Mouse (Mus musculus) left cerebral cortex, adult 18-20 months (tissue): ENCODE measurements around the gene Kif1b. TPM values are rescaled to one million over a fixed set of nuclear protein-coding genes. Genes with fewer than 3 reads are reported as not detected.
A peak's percentile ranks its signal among the peaks of the same experiment; 100 is the strongest.

Experiments
- DNase-seq, 2 experiments: peaks; one replicate each; pipeline ENCODE4 v3.0.0; 2021 to 2022; ENCODE audit warnings: low spot score in 2 of 2, mixed read lengths in 1 of 2
- total RNA-seq, 2 experiments: library from RNA; stranded (reverse); gene quantifications; 2 replicates each; pipeline ENCODE4 v1.2.3; 2021

The Kif1b gene
- total RNA-seq, 2 experiments from 2014 or later, result 429 to 451 TPM

DNA sequence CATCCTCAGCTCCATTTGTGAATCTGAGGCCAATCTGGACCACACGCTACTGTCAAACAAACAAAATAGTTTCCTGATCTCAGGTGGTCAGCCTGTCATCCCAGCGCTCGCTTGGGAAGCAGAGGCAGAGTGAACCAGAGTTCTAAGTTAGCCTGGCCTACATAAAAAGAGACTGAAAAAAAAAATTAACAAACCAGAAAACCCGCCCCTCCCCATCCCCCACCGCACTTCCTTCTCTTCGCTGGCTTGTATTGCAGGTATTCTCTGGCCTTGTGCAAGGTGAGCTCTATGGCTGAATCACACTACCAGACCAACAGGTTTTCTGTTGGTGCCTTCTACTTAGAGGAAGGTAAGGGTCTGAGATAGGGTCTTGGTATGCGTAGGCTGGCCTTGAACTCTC is 160.0 kb downstream of the Kif1b start:
- DNase-seq, result no peak

GRCm38 (mm10) chr4:149145151-149145550 is 162.3 kb downstream of the Kif1b start:
- no peak for DNase-seq

GRCm38 (mm10) chr4:149144459-149144858 is 163.0 kb downstream of the Kif1b start:
- DNase-seq, result peak; percentile 83

- DNase-seq, result no peak
Measured at GRCm38 (mm10) chr4:149143594-149143993, 163.9 kb downstream of the Kif1b start.

GRCm38 (mm10) chr4:149138515-149138914 is 169.0 kb downstream of the Kif1b start:
- no peak for DNase-seq

DNA sequence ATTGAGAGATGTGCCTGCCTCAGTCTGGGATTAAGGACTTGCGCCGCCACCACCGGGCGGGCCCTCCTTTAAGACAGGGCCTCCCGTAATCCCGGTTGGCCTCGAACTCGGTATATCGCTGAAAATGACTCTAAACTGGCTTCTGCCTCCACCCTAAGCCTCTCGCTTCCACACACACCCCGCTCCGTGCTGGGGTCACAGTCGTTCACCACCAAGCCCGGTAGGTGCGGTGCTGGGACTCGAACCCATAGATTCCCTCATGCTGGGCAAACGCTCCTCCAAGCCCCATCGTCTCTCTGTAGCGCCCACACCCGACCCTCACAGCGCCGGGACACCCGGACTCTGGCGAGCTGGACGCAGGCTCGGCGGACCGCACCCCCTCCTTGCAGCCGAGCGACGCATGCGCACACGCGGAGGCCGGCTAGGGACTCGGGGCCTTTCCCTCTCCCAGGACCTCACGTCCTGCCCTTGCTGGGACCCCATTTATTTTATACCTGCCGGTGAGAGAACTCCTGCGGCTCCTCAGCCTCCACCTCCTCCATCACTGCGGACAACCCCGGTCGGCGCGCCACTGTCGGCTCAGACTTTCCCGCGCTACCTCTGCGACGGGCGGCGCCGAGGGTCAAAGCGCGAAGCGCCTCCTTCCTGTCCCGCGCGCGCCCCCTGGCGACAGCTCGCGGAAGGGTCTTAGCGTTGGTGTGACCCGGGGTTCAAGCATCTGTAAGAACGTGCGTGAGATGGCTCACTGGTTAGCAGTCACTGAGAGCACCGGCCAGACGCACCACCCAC is 170.3 kb downstream of the Kif1b start, which contains the start of gene Cenps:
Cenps (minus strand) TSS at position 648 of the 789 bp plus-strand sequence.
- DNase-seq, result peak; percentile 90 to 94

GRCm38 (mm10) chr4:149136116-149136850 is 171.2 kb downstream of the Kif1b start:
- DNase-seq, result no peak

DNA sequence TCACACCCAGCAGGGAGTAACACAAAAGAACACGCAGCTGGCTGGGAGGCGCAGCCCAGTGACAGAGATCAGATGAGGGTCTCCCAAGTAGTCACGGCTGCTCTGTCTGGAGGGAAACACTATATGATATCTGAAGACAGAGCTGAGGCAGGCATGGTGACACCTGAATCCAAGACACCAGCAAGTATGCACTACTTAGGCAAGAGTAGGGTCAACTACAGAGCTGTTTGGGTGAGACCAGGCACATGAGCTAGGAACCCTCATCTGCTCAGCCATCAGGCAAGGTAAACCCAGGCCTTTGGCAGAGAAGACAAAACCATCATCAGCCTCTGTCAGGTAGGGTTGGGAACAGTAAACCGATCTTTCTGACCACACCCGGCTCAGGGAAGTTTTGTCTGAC is 174.1 kb downstream of the Kif1b start:
- DNase-seq, result no peak

GRCm38 (mm10) chr4:149131789-149132565 is 175.5 kb downstream of the Kif1b start:
- DNase-seq, result no peak

DNA sequence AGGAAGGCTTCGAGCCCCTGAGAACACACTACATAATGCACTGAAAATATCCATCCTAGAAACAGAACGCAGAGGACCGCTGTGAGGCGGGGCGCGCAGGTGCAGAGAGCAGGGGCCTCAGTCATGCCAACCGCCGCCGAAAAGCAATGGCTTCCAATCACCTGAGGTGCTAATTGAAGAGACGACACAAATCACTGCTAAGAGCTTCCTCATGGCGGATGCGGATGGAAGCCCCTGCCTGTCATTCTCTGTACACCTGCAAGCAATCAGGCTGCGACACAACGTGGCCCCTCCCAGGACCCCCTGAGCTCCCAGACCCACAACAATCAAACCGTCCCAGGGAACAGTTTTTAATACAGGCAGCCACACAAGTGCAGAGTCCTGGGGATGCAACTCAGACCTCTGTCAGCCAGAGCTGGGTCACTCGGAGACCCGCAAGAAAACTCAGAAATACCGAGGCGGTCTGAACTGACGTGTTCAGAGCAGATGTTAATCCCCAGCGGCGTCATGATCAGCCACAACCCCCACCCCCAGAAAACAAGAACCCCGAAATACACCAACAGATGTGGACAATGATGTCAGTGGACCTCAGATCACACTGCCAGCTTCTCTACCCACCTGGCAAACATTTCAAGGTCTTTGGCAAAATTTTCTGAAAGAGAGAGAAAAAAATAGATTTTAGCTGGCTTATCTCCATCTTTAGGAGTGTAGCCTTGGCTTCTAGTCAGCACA is 176.3 kb downstream of the Kif1b start:
- DNase-seq, result no peak

- peak in 1 of 2 experiments; percentile 32 for DNase-seq
Measured at GRCm38 (mm10) chr4:149128467-149128866, 179.0 kb downstream of the Kif1b start.

- DNase-seq, result no peak
Measured at GRCm38 (mm10) chr4:149126663-149127062, 180.8 kb downstream of the Kif1b start, which contains the start of gene Cort. TSS of gene Cort (minus strand) at chr4:149126763.

Other genes with a start within 250 kb of the Kif1b start
- 10 to 100 TPM; 52.1 to 55.0 TPM for gene Pex14, start 207.8 kb downstream of the Kif1b start, total RNA-seq
- 10 to 100 TPM; 58.9 to 62.9 TPM for gene Dffa, start 203.5 kb downstream of the Kif1b start, total RNA-seq
- 10 to 100 TPM in 1 of 2 experiments, 1 to 10 TPM in 1; 8.2 to 16.5 TPM for gene Cort, start 180.9 kb downstream of the Kif1b start, total RNA-seq
- gene Cenps, start 170.1 kb downstream of the Kif1b start, total RNA-seq, result 10 to 100 TPM; 26.4 to 31.4 TPM
- gene Pgd, start 140.9 kb downstream of the Kif1b start, total RNA-seq, result 10 to 100 TPM; 33.1 to 37.7 TPM
- gene Ube4b, start 119.1 kb upstream of the Kif1b start, total RNA-seq, result 100 to 1,000 TPM; 101 to 106 TPM
- not detected for gene Rbp7, start 147.3 kb upstream of the Kif1b start, total RNA-seq
- gene Tmem274, start 169.7 kb upstream of the Kif1b start, total RNA-seq, result not detected
- 1 to 10 TPM; 7.0 to 9.3 TPM for gene Nmnat1, start 177.5 kb upstream of the Kif1b start, total RNA-seq
- gene Lzic, start 177.5 kb upstream of the Kif1b start, total RNA-seq, result 10 to 100 TPM; 16.4 to 16.7 TPM
- gene Ctnnbip1, start 210.5 kb upstream of the Kif1b start, total RNA-seq, result 10 to 100 TPM; 33.0 to 33.3 TPM